Mouse (Mus musculus) left cerebral cortex, postnatal 10 days (tissue): ENCODE measurements around the gene Tnfrsf21. TPM values are rescaled to one million over a fixed set of nuclear protein-coding genes. Genes with fewer than 3 reads are reported as not detected.

ENCODE experiments used
- DNase-seq, 2 experiments: peaks; one replicate each; pipeline ENCODE4 v3.0.0; 2021 to 2022; ENCODE audit warnings: low spot score in 2 of 2, mixed read lengths in 1 of 2; ENCODE audit errors: extremely low spot score in 1 of 2
- intact Hi-C: fragments of 180-260 bp; cut with DNase I; formaldehyde crosslinking; loops from one replicate; pipeline ENCODE4 v1.15.1; 2025
- total RNA-seq, 2 experiments: library from RNA; stranded (reverse); gene quantifications; 2 replicates each; pipeline ENCODE4 v1.2.3; 2021

Tnfrsf21 gene
- total RNA-seq, 2 experiments from 2014 or later, result 78.3 to 79.0 TPM

GRCm38 (mm10) chr17:43070946-43071345 is 54.6 kb downstream of the Tnfrsf21 start:
- no peak for DNase-seq
- intact Hi-C loops, result no loop called here

- intact Hi-C loops, result no loop called here
- DNase-seq, result no peak
Observed at GRCm38 (mm10) chr17:43072142-43072786, 55.9 kb downstream of the Tnfrsf21 start.

GRCm38 (mm10) chr17:43072787-43073148 is 56.4 kb downstream of the Tnfrsf21 start:
- DNase-seq, result no peak
- intact Hi-C loops, result no loop called here

GRCm38 (mm10) chr17:43074391-43074790 is 58.0 kb downstream of the Tnfrsf21 start:
- intact Hi-C loops, result no loop called here
- no peak for DNase-seq

GRCm38 (mm10) chr17:43075100-43075499 is 58.7 kb downstream of the Tnfrsf21 start:
- intact Hi-C loops, result loop anchor here (5.0 kb wide), 1 partner anchor 58 kb away; the partner anchor contains the start of gene Tnfrsf21
- no peak for DNase-seq

GRCm38 (mm10) chr17:43075937-43076336 is 59.6 kb downstream of the Tnfrsf21 start:
- intact Hi-C loops, result loop anchor here (5.0 kb wide), 1 partner anchor 59 kb away; the partner anchor contains the start of gene Tnfrsf21
- no peak for DNase-seq

GRCm38 (mm10) chr17:43076801-43077493 is 60.6 kb downstream of the Tnfrsf21 start:
- peak; percentile 49 to 90 for DNase-seq
- intact Hi-C loops, result loop anchor here (5.0 kb wide), 1 partner anchor 60 kb away; the partner anchor contains the start of gene Tnfrsf21

- no peak for DNase-seq
- intact Hi-C loops, result loop anchor here (5.0 kb wide), 1 partner anchor 60 kb away; the partner anchor contains the start of gene Tnfrsf21
Observed at GRCm38 (mm10) chr17:43077540-43077939, 61.2 kb downstream of the Tnfrsf21 start.

GRCm38 (mm10) chr17:43081225-43081624 is 64.9 kb downstream of the Tnfrsf21 start:
- no peak for DNase-seq
- intact Hi-C loops, result no loop called here

GRCm38 (mm10) chr17:43089496-43089895 is 73.1 kb downstream of the Tnfrsf21 start:
- DNase-seq, result no peak
- intact Hi-C loops, result no loop called here

GRCm38 (mm10) chr17:43090948-43091724 is 74.8 kb downstream of the Tnfrsf21 start:
- intact Hi-C loops, result no loop called here
- no peak for DNase-seq

GRCm38 (mm10) chr17:43092280-43092995 is 76.1 kb downstream of the Tnfrsf21 start:
- no peak for DNase-seq
- intact Hi-C loops, result no loop called here

GRCm38 (mm10) chr17:43094285-43094684 is 77.9 kb downstream of the Tnfrsf21 start:
- no peak for DNase-seq
- intact Hi-C loops, result no loop called here

- DNase-seq, result no peak
- intact Hi-C loops, result no loop called here
Observed at GRCm38 (mm10) chr17:43097101-43097688, 80.8 kb downstream of the Tnfrsf21 start.

GRCm38 (mm10) chr17:43106108-43106507 is 89.8 kb downstream of the Tnfrsf21 start:
- intact Hi-C loops, result no loop called here
- DNase-seq, result no peak

- DNase-seq, result no peak
- intact Hi-C loops, result no loop called here
Observed at GRCm38 (mm10) chr17:43107338-43107737, 91.0 kb downstream of the Tnfrsf21 start.

- intact Hi-C loops, result no loop called here
- no peak for DNase-seq
Observed at GRCm38 (mm10) chr17:43109501-43109900, 93.1 kb downstream of the Tnfrsf21 start.

GRCm38 (mm10) chr17:43110168-43110885 is 94.0 kb downstream of the Tnfrsf21 start:
- DNase-seq, result no peak
- intact Hi-C loops, result no loop called here
